22 mouse cellular contexts compared by ENCODE assay signal in the genomic region with DNA sequence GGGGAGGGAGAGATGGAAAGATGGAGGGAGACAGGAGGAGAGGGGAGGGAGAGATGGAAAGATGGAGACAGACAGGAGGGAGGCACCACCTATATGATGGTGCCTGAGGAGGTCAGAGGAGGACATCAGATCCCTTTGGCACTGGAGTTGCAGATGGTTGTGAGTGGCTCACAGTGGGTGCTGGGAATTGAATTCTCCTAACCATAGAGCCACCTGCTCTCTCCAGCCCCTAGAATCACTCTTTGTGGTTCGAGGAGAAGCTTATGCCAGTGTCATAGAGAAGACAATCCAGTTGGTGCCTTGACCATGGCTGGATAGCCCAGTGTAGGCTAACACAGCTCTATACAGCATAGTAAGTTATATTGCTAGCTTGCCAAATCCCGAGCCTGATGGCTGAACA.
DNase-seq lines count a peak whose midpoint lies in the region; ATAC-seq and TF ChIP-seq lines count a peak whose summit lies in the region.
"Had no signal": no experiment of that assay in that cellular context is flagged by ENCODE, and none has a peak within 500 bp of the region (broad histone marks: within the 10 kb centered on the region; RNA-seq: fewer than 3 reads in every experiment).

No protein-coding gene starts in this region.

- H3K4me2 ChIP-seq in heart, embryonic 11.5 days, result no peak overlapping the region
- H3K4me2 ChIP-seq in midbrain, embryonic 11.5 days, result no peak overlapping the region
- no peak overlapping the region for H3K4me2 ChIP-seq in myocyte (ENCODE audit: low read depth)

- H3K4me3 ChIP-seq in cerebellum, adult 2 months (replicated peaks; ENCODE audit: insufficient read depth, low read depth, low read length), result no peak overlapping the region
- H3K4me3 ChIP-seq in heart, embryonic 11.5 days (ENCODE audit: low read depth, low read length), result no peak overlapping the region
- H3K4me3 ChIP-seq in midbrain, embryonic 11.5 days (ENCODE audit: low read depth, low read length), result no peak overlapping the region
- H3K4me3 ChIP-seq in midbrain, embryonic 10.5 days, result no peak overlapping the region
- H3K4me3 ChIP-seq in myocyte, result no peak overlapping the region

- H3K9me3 ChIP-seq in heart, embryonic 11.5 days (replicated peaks; ENCODE audit: control insufficient read depth, low read length), result no peaks in the 10 kb centered on the region
- no peaks in the 10 kb centered on the region for H3K9me3 ChIP-seq in midbrain, embryonic 11.5 days (ENCODE audit: control insufficient read depth, low read length)
- no peaks in the 10 kb centered on the region for H3K9me3 ChIP-seq in midbrain, embryonic 10.5 days (replicated peaks)

- 54% methylated on average over 2 of the region's 2 CpGs for WGBS in cerebellum, adult 2 months
- WGBS in heart, embryonic 11.5 days (ENCODE audit: insufficient replicate concordance), result 71% methylated on average over 2 of the region's 2 CpGs
- WGBS in midbrain, embryonic 11.5 days, result 78% methylated on average over 2 of the region's 2 CpGs
- 81% methylated on average over 2 of the region's 2 CpGs for whole genome bisulfite sequencing in midbrain, embryonic 10.5 days

- DNase-seq in cerebellum, postnatal 10 days, result peak; percentile 27 to 47
- DNase-seq in cerebellum, adult 2 months, result no peak
- peak; percentile 80 for DNase-seq in heart, adult 11 months
- DNase-seq in midbrain, embryonic 11.5 days (ENCODE audit: low spot score, missing footprints), result peak; percentile 17
- DNase-seq in midbrain, embryonic 10.5 days (ENCODE audit: low spot score), result no peak
- DNase-seq in layer of hippocampus, postnatal 25 days (ENCODE audit: extremely low spot score in 1 of 2, low spot score in 1 of 2), result no peak
- DNase-seq: adrenal gland, adult 2 months; adrenal gland, adult 8-10 months; adrenal gland, postnatal 10 days; adrenal gland, postnatal 14 days; adrenal gland, postnatal 25 days; adrenal gland, postnatal 36 days; B cell, adult 2 months; cerebellum, adult 11 months; cerebellum, adult 11-12 months had no signal

- no peak overlapping the region for H3ac ChIP-seq in myocyte (ENCODE audit: control insufficient read depth, insufficient read length)

- ATAC-seq in heart, embryonic 11.5 days (replicated peaks; ENCODE audit: insufficient number of reproducible peaks, low FRiP score, low TSS enrichment), result no peak
- ATAC-seq in midbrain, embryonic 11.5 days (ENCODE audit: low FRiP score), result no peak
- ATAC-seq: activated CD4-positive, CD25-positive, alpha-beta regulatory T cell, adult 4 months; CD4-positive, CD25-positive, alpha-beta regulatory T cell, adult 4 months; Patski had no signal

- H3K27me3 ChIP-seq in cerebellum, adult 2 months (ENCODE audit: control insufficient read depth, insufficient read depth, low read length), result no peaks in the 10 kb centered on the region
- no peaks in the 10 kb centered on the region for H3K27me3 ChIP-seq in heart, embryonic 11.5 days (ENCODE audit: control insufficient read depth, insufficient read depth, low read length)
- no peaks in the 10 kb centered on the region for H3K27me3 ChIP-seq in midbrain, embryonic 11.5 days (ENCODE audit: control insufficient read depth, insufficient read depth, low read length)
- H3K27me3 ChIP-seq in midbrain, embryonic 10.5 days (ENCODE audit: low read depth, poor library complexity, severe bottlenecking), result no peaks in the 10 kb centered on the region
- no peaks in the 10 kb centered on the region for H3K27me3 ChIP-seq in myocyte (ENCODE audit: control insufficient read depth, insufficient read depth, insufficient read length)
- H3K27me3 ChIP-seq: CH12.LX, Patski had no signal

- H3K4me1 ChIP-seq in cerebellum, adult 2 months (ENCODE audit: control insufficient read depth, insufficient read depth, low read length), result no peaks in the 10 kb centered on the region
- H3K4me1 ChIP-seq in heart, embryonic 11.5 days (ENCODE audit: control insufficient read depth, insufficient read depth, low read length), result no peaks in the 10 kb centered on the region
- no peaks in the 10 kb centered on the region for H3K4me1 ChIP-seq in midbrain, embryonic 11.5 days (ENCODE audit: control insufficient read depth, insufficient read depth, low read length)
- H3K4me1 ChIP-seq in midbrain, embryonic 10.5 days, result no peaks in the 10 kb centered on the region

- no peak overlapping the region for H3K9ac ChIP-seq in heart, embryonic 11.5 days (ENCODE audit: low read depth, low read length)
- no peak overlapping the region for H3K9ac ChIP-seq in midbrain, embryonic 11.5 days (ENCODE audit: low read length)

- H3K27ac ChIP-seq in cerebellum, adult 2 months (ENCODE audit: insufficient read depth, low read length), result no peak overlapping the region
- H3K27ac ChIP-seq in heart, embryonic 11.5 days (ENCODE audit: low read depth, low read length), result no peak overlapping the region
- no peak overlapping the region for H3K27ac ChIP-seq in midbrain, embryonic 11.5 days (ENCODE audit: low read depth, low read length)
- H3K27ac ChIP-seq in midbrain, embryonic 10.5 days (replicated peaks), result no peak overlapping the region

- no peaks in the 10 kb centered on the region for H3K36me3 ChIP-seq in heart, embryonic 11.5 days (ENCODE audit: control insufficient read depth, insufficient read depth, low read length)
- H3K36me3 ChIP-seq in midbrain, embryonic 11.5 days (ENCODE audit: control insufficient read depth, insufficient read depth, low read length), result no peaks in the 10 kb centered on the region
- no peaks in the 10 kb centered on the region for H3K36me3 ChIP-seq in midbrain, embryonic 10.5 days
- no peaks in the 10 kb centered on the region for H3K36me3 ChIP-seq in myocyte (ENCODE audit: control insufficient read depth, insufficient read depth)
- H3K36me3 ChIP-seq: G1E had no signal

- no peak for TF ChIP-seq POLR2A in cerebellum, adult 2 months (IDR thresholded peaks at IDR 0.05; ENCODE audit: borderline replicate concordance, insufficient read depth, low read length)
- TF ChIP-seq POLR2A in myocyte (IDR thresholded peaks at IDR 0.05; ENCODE audit: insufficient read length, low read depth), result no peak

- TF ChIP-seq CTCF in cerebellum, adult 2 months (IDR thresholded peaks at IDR 0.05; ENCODE audit: borderline replicate concordance, insufficient read depth, low read depth, low read length), result no peak

- no peaks in the 10 kb centered on the region for H3K79me2 ChIP-seq in myocyte (ENCODE audit: control insufficient read depth, insufficient read depth)

TF ChIP-seq in myocyte, 11 proteins besides CTCF, POLR2A, EP300 and RAD21:
- TF ChIP-seq USF1 (IDR thresholded peaks at IDR 0.05; ENCODE audit: low read depth) (no peak), MYOG (IDR thresholded peaks at IDR 0.05; ENCODE audit: control insufficient read depth in 1 of 3, insufficient read depth in 1 of 3, insufficient read length in 2 of 3, low read depth in 2 of 3) (no peak), MYOD1 (IDR thresholded peaks at IDR 0.05; ENCODE audit: control insufficient read depth in 1 of 3, insufficient read length in 2 of 3, low read depth in 2 of 3) (peak in 2 of 3 experiments; percentile 8 to 51), TCF3 (IDR thresholded peaks at IDR 0.05; ENCODE audit: insufficient read length, low read depth) (no peak), SRF (IDR thresholded peaks at IDR 0.05; ENCODE audit: control insufficient read depth, insufficient read length, low read depth) (no peak), CEBPB (IDR thresholded peaks at IDR 0.05; ENCODE audit: insufficient read depth, poor library complexity, severe bottlenecking) (no peak), REST (IDR thresholded peaks at IDR 0.05; ENCODE audit: insufficient read depth, insufficient read length) (no peak)

Comparison
In these comparisons a context has a peak if more than half of its experiments do, and no peak if none do; other contexts are left out.
1. DNase-seq: peak in cerebellum, postnatal 10 days (2 of 2), heart, adult 11 months (single experiment) and midbrain, embryonic 11.5 days (single experiment); none in cerebellum, adult 2 months (0 of 2), midbrain, embryonic 10.5 days (single experiment) and layer of hippocampus, postnatal 25 days (0 of 2).